Mouse (Mus musculus): ENCODE data around the gene Fam129a.

Gene Fam129a

GRCm38 (mm10) chr1:151728141-151728540, 157.2 kb downstream of the Fam129a start:
- in situ Hi-C loops (cut with MboI, MseI), result no loop called here

- in situ Hi-C loops (cut with MboI, MseI), result no loop called here
These were observed 166.2 kb downstream of the Fam129a start for GRCm38 (mm10) chr1:151737146-151737545.

DNA sequence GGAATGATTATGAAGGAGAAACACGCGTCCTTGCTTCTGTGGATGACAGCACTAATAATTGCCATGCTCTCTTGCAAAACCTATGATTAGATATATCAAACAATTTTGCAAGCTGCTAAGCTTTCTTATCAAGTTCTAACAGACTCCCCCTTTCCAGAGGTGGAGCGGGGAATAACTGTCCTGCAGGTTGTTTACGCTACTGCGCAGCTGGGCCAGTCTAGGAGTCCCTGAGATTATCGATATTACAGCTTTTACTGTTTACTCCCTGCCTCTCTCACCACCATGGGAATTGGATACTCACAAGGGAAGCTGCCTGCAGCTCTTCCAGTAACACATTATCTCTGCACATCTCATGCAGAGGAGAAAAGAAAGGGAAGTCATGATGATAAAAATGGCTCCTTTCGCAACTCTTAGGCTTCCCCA, 170.2 kb downstream of the Fam129a start:
- in situ Hi-C loops (cut with MboI, MseI), result no loop called here

GRCm38 (mm10) chr1:151749894-151750293, 178.9 kb downstream of the Fam129a start:
- in situ Hi-C loops (cut with MboI, MseI), result loop anchor here (10.0 kb wide), 1 partner anchor 1605 kb away; no protein-coding TSS in a partner anchor

DNA sequence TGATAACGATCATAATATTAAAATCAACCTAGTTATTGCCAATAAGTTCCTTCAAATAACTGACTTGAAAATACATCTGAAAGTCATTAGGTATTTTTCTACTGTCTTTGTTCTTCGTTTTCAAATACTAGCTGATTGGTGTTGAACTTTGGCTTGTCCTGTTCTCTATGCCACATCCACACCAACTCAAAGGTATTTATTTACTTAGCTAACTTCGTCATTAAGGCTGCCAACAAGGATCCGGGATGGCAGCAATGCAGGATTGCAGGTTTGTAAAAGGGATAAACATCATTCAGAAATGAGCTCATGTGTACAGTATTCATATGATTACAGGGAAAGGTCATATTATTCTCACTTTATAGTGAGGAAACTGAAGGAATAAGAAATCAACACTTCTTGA, 182.0 kb downstream of the Fam129a start:
- in situ Hi-C loops (cut with MboI, MseI), result loop anchor here (10.0 kb wide), 1 partner anchor 1602 kb away; no protein-coding TSS in a partner anchor

DNA sequence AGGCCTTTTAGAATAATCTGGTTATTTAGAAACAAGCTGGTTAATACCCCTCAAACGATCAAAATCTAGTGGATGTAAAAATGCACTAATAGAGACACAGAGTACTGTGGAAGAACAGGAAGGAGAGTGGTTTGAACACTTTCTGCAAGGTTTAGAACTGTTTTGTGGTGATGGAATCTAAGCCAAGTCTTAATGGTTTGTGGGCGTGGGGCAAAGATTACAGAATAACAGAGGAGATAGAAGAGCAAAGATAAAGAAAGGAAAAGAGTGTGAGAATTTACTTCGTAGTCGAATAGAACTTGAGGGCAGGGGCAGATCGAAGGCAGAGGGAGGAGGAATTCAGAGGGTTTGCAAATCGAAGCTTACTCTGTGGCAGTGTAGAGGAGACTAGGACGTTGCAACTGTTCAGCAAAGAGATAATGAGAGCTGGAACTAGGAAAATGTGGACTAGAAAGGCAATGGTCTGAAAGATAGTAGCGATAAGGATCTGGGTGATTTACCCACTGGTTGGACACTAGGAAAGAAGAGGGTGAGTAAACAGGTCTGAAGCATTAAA, 182.5 kb downstream of the Fam129a start:
- in situ Hi-C loops (cut with MboI, MseI), result loop anchor here (10.0 kb wide), 1 partner anchor 1601 kb away; no protein-coding TSS in a partner anchor

- in situ Hi-C loops (cut with MboI, MseI), result loop anchor here (10.0 kb wide), 1 partner anchor 1601 kb away; no protein-coding TSS in a partner anchor
These were observed 183.1 kb downstream of the Fam129a start for GRCm38 (mm10) chr1:151754028-151754489.

DNA sequence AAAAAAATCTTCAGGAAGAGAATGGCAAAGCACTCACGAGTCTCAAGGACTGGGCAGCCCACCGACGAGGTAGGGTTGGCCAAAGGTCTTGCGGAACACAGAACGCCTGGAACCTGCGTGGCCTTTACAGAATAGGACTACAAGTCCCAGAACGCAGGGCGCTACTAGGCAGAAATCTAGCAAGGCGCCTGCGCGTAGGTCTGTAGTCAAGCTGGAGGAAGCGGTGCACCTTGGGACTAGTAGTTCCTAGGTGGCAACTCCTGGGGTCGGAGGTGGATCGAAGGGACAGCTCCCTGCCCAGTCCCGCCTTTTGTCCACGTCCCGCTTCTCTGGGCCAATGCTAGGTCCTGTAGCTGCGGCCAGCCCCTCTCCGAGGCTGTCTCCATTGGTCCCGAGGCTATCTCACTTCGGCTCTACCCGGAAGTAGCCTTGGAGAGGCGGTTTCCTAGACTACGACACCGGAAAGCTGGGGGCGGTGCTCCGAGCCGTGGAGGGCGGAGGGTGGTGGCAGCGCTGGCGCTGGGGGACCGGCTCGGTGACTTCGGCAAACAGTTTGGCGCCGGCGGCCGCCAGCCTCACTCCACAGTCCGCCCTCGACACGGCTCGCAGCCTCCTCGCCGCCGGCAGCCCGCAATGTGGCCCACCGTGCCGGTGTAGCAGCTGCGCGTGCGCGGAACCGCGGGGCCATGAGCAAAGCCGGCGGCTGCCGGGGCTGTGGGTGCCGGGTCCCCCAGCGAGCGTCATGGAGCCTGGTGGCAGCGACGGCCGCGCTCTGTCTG, 184.1 kb downstream of the Fam129a start, which contains the start of gene Edem3:
TSS of gene Edem3 (plus strand) at position 491 of the 779 bp plus-strand sequence.
- in situ Hi-C loops (cut with MboI, MseI), result loop anchor here (10.0 kb wide), 1 partner anchor 1600 kb away; no protein-coding TSS in a partner anchor

GRCm38 (mm10) chr1:151755660-151756424, 184.9 kb downstream of the Fam129a start:
- in situ Hi-C loops (cut with MboI, MseI), result loop anchor here (10.0 kb wide), 1 partner anchor 1599 kb away; no protein-coding TSS in a partner anchor

GRCm38 (mm10) chr1:151756425-151756728, 185.4 kb downstream of the Fam129a start:
- in situ Hi-C loops (cut with MboI, MseI), result loop anchor here (10.0 kb wide), 1 partner anchor 1598 kb away; no protein-coding TSS in a partner anchor

GRCm38 (mm10) chr1:151758301-151758700, 187.3 kb downstream of the Fam129a start:
- in situ Hi-C loops (cut with MboI, MseI), result loop anchor here (10.0 kb wide), 1 partner anchor 1596 kb away; no protein-coding TSS in a partner anchor

DNA sequence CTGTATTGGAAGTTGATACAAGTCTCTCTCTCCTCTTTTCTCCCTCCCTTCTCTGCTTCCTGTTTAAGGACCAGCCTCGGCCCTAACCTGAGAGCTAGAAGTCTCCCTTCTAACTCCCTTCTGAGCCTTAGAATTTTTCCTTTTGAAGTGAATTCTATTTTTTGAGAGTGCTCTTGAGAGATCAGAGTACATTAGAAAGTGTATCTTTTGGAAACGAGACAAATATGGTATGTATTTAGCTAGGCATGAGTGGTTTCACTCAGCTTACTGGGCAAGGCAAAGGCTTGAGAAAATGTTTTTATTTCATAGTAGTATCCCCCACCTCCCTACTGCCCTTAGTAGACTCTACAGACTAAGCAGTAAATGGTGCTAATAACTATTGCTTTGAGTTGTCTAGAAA, 188.0 kb downstream of the Fam129a start:
- in situ Hi-C loops (cut with MboI, MseI), result loop anchor here (10.0 kb wide), 1 partner anchor 1596 kb away; no protein-coding TSS in a partner anchor

- in situ Hi-C loops (cut with MboI, MseI), result no loop called here
These were observed 193.2 kb downstream of the Fam129a start for GRCm38 (mm10) chr1:151764236-151764635.

DNA sequence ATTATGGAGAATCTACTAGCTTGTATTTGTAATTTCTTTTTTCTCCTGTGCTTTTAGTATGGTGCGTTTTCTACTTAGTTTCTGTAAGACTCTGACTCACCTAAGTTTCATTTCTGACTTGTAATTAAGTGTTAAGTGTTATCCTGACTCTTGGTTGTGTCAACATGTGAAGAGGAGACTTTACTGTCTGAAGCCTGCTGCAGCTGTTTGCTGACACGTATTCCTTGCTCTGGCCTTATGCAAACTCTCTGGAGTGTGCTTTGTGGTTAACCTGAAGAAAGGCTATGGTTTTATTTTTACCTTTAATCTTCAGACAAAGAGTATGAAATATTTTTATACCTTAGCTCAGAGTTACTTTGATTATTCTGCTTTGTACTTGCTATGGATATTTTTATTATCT, 195.2 kb downstream of the Fam129a start:
- in situ Hi-C loops (cut with MboI, MseI), result no loop called here

GRCm38 (mm10) chr1:151766976-151767654, 196.1 kb downstream of the Fam129a start:
- in situ Hi-C loops (cut with MboI, MseI), result no loop called here

- in situ Hi-C loops (cut with MboI, MseI), result no loop called here
These were observed 198.4 kb downstream of the Fam129a start for GRCm38 (mm10) chr1:151769200-151769913.
